Mouse (Mus musculus): Measurements from ENCODE around the gene Slc2a4. TPM values are rescaled to one million over a fixed set of nuclear protein-coding genes. Genes with fewer than 3 reads are reported as not detected.
A peak's percentile ranks its signal among the peaks of the same experiment; 100 is the strongest.

The Slc2a4 gene
- polyA plus RNA-seq (2015; fragmentation: Nextera tagmentation; extraction: Ambion mirVana): 17.3 and 22.1 TPM in 2 replicates

- Histone ChIP-seq H3K9ac (peak within 1 kb of the TSS; percentile 62), H3K4me1 (peaks cover 37% of the 10 kb centered on the region), H3K4me3 (replicated peaks) (peak within 1 kb of the TSS; percentile 63), H3K27me3 (peaks cover 12% of the 10 kb centered on the region), H3K36me3 (peaks cover 22% of the 10 kb centered on the region), H3K4me2 (peak within 1 kb of the TSS; percentile 69), H3K27ac (peak within 1 kb of the TSS; percentile 94), H3K9me3 (replicated peaks) (no peaks in the 10 kb centered on the region)
- under 1% methylated on average over 34 of the region's 34 CpGs for WGBS
- ATAC-seq (replicated peaks; ENCODE audit: low FRiP score): peak; percentile 93
Observed at GRCm38 (mm10) chr11:69948066-69948762, at the start of gene Slc2a4. TSS of gene Slc2a4 (minus strand) at chr11:69948188.

DNA sequence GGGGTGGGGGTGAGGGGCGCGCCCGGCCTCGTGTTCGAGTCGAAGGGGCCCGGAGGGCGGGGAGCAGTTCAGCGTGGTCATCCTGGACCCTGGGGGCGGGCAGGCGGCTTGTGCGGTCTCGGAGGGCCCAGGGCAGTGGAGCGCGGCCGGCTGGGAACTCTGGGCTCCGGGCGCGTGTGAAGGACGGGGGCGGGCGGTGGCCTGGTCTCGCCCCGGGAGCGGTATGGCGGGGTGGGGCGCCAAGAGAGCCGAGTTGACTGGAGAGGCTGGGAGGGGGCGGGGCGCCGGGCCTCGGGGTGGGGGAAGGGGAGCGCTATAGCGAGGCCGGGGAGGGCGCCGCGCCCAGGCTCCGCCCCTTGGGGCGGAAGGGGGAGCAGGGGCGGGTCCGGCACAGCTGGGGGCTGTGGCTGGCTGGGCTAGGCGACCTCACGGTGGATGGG is 49.1 kb upstream of the Slc2a4 start:
- Histone ChIP-seq H3K9ac (peak overlapping the region; percentile 95), H3K4me2 (peak overlapping the region; percentile 59), H3K27ac (peak overlapping the region; percentile 99), H3K9me3 (replicated peaks) (no peaks in the 10 kb centered on the region), H3K27me3 (no peaks in the 10 kb centered on the region), H3K36me3 (peaks cover 44% of the 10 kb centered on the region), H3K4me3 (replicated peaks) (peak overlapping the region; percentile 85), H3K4me1 (peaks cover 54% of the 10 kb centered on the region)
- WGBS: under 1% methylated on average over 41 of the region's 44 CpGs
- peak; percentile 72 for ATAC-seq (replicated peaks; ENCODE audit: low FRiP score)

- H3K4me3 ChIP-seq (replicated peaks): peak overlapping the region; percentile 85
- peak; percentile 8 for ATAC-seq (replicated peaks; ENCODE audit: low FRiP score)
- H3K27me3 ChIP-seq: no peaks in the 10 kb centered on the region
- under 1% methylated on average over 65 of the region's 66 CpGs for WGBS
- peaks cover 47% of the 10 kb centered on the region for H3K4me1 ChIP-seq
- H3K9me3 ChIP-seq (replicated peaks): no peaks in the 10 kb centered on the region
- peak overlapping the region; percentile 59 for H3K4me2 ChIP-seq
- peak overlapping the region; percentile 99 for H3K27ac ChIP-seq
- peak overlapping the region; percentile 95 for H3K9ac ChIP-seq
- peaks cover 44% of the 10 kb centered on the region for H3K36me3 ChIP-seq
Observed at GRCm38 (mm10) chr11:69996161-69997061, 48.4 kb upstream of the Slc2a4 start.

DNA sequence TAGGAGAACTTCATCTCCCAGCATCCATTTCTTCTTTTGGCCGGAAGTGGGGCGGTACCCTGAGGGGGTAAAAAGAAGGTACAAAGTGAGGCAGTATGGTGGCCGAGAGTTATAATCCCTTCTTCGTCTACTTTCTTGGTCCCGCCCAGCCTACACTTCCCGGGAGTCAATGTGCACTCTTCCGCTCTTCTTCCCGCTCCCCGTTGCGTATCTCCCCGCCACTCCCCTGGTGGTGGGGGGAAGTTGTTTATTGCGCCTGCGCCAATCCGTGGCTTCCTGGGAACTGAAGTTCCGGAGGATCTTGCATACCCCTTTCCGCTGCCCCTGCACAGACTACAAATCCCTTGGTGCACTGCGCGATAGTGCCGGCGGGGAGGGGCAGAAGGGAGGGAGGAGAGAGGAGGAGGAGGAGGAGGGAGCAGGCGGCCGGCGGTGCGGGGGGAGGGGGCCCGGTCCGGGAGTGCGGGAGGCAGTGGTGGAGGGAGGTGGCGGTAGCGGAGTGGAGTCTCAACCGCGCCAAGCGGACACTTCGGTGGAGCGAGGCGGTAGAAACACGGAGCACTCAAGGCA is 47.5 kb upstream of the Slc2a4 start, which contains the start of gene Phf23:
Phf23 (plus strand) TSS at position 387 of the 570 bp plus-strand sequence.
- no peaks in the 10 kb centered on the region for H3K27me3 ChIP-seq
- H3K4me3 ChIP-seq (replicated peaks): peak within 1 kb of the TSS; percentile 85
- ATAC-seq (replicated peaks; ENCODE audit: low FRiP score): peak; percentile 81
- WGBS: under 1% methylated on average over 36 of the region's 36 CpGs
- peaks cover 45% of the 10 kb centered on the region for H3K36me3 ChIP-seq
- H3K9me3 ChIP-seq (replicated peaks): no peaks in the 10 kb centered on the region
- H3K4me1 ChIP-seq: peaks cover 46% of the 10 kb centered on the region
- H3K4me2 ChIP-seq: peak within 1 kb of the TSS; percentile 59
- peak within 1 kb of the TSS; percentile 99 for H3K27ac ChIP-seq
- H3K9ac ChIP-seq: peak within 1 kb of the TSS; percentile 95

DNA sequence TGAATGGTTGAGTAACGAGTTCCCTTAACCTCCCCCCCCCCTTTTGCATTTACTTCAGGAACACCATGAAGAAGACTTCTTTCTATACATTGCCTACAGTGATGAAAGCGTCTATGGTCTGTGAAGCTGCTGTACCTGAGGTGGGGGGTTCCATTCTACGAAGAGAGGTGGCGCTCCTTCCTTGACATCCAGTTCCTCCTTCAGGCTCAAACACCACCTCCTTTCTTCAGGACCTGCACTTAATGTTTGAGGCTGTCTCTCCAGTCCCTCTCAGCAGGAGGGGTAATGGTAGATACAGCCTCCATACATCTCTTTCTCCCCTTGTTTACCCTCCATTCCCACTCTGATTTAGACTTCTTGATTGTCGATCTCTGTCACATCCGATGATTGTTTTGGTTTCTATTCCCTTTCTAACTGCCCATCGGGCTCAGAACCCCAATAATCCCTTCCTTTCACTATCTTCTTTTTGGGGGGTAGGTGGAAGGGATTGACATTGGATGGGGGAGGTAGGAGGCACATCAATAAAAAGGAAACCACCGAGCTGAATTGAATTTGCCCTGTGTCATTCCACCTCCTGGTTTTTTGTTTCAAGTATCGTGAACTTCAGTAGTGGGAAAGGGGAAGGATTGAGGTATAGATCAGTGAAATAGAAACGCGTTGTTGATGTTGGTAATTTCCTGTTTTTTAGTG is 46.6 kb upstream of the Slc2a4 start:
- Histone ChIP-seq H3K4me3 (replicated peaks) (peak overlapping the region; percentile 1; the same call in 1 of the 2 replicates), H3K9ac (no peak overlapping the region), H3K27me3 (no peaks in the 10 kb centered on the region), H3K4me2 (peak overlapping the region; percentile 59; the same call in 1 of the 2 replicates), H3K9me3 (replicated peaks) (no peaks in the 10 kb centered on the region), H3K4me1 (peaks cover 46% of the 10 kb centered on the region), H3K27ac (no peak overlapping the region), H3K36me3 (peaks cover 48% of the 10 kb centered on the region)
- 83% methylated on average over 11 of the region's 11 CpGs for WGBS
- no peak for ATAC-seq (replicated peaks; ENCODE audit: low FRiP score)

DNA sequence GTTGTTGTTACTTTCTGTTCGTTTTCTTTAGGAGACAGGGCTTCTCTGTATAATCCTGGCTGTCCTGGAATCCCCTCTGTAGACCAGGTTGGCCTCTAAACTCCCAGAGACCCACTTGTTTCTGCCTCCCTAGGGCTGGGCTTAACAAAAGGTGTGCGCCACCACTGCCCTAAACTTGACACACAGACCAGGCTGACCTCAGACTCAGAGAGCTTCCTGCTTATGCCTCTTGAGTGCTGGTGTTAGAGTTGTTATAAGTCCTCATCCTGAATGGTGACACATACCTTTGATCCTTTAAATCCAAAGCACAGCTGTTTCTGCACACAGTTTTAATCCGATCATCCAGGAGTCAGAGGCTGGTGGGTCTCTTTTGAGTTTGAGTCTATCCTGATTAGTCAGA is 44.9 kb upstream of the Slc2a4 start:
- no peaks in the 10 kb centered on the region for H3K27me3 ChIP-seq
- H3K4me2 ChIP-seq: peak overlapping the region; percentile 66
- peaks cover 48% of the 10 kb centered on the region for H3K36me3 ChIP-seq
- no peak overlapping the region for H3K27ac ChIP-seq
- no peaks in the 10 kb centered on the region for H3K9me3 ChIP-seq (replicated peaks)
- peaks cover 31% of the 10 kb centered on the region for H3K4me1 ChIP-seq
- peak overlapping the region; percentile 64; the same call in 1 of the 2 replicates for H3K9ac ChIP-seq
- ATAC-seq (replicated peaks; ENCODE audit: low FRiP score): no peak
- 86% methylated on average over 3 of the region's 3 CpGs for WGBS
- peak overlapping the region; percentile 59 for H3K4me3 ChIP-seq (replicated peaks)

GRCm38 (mm10) chr11:69992396-69992795 is 44.4 kb upstream of the Slc2a4 start:
- ATAC-seq (replicated peaks; ENCODE audit: low FRiP score): no peak
- peak overlapping the region; percentile 64 for H3K9ac ChIP-seq
- 77% methylated on average over 10 of the region's 10 CpGs for WGBS

GRCm38 (mm10) chr11:69991711-69992110 is 43.7 kb upstream of the Slc2a4 start:
- Histone ChIP-seq H3K27me3 (no peaks in the 10 kb centered on the region), H3K4me3 (replicated peaks) (peak overlapping the region; percentile 59), H3K9me3 (replicated peaks) (no peaks in the 10 kb centered on the region), H3K4me1 (peaks cover 24% of the 10 kb centered on the region), H3K4me2 (peak overlapping the region; percentile 66), H3K36me3 (peaks cover 57% of the 10 kb centered on the region), H3K9ac (peak overlapping the region; percentile 64), H3K27ac (peak overlapping the region; percentile 95)
- under 1% methylated on average over 15 of the region's 15 CpGs for WGBS
- 0 out of 2 replicates have a peak, but pooled peaks have one; percentile 3 for ATAC-seq (replicated peaks; ENCODE audit: low FRiP score)

More at GRCm38 (mm10) chr11:69992396-69992795, 44.4 kb upstream of the Slc2a4 start:
- Histone ChIP-seq H3K4me1 (peaks cover 26% of the 10 kb centered on the region), H3K4me2 (peak overlapping the region; percentile 66), H3K27me3 (no peaks in the 10 kb centered on the region), H3K9me3 (replicated peaks) (no peaks in the 10 kb centered on the region), H3K27ac (no peak overlapping the region), H3K36me3 (peaks cover 50% of the 10 kb centered on the region), H3K4me3 (replicated peaks) (peak overlapping the region; percentile 59)

DNA sequence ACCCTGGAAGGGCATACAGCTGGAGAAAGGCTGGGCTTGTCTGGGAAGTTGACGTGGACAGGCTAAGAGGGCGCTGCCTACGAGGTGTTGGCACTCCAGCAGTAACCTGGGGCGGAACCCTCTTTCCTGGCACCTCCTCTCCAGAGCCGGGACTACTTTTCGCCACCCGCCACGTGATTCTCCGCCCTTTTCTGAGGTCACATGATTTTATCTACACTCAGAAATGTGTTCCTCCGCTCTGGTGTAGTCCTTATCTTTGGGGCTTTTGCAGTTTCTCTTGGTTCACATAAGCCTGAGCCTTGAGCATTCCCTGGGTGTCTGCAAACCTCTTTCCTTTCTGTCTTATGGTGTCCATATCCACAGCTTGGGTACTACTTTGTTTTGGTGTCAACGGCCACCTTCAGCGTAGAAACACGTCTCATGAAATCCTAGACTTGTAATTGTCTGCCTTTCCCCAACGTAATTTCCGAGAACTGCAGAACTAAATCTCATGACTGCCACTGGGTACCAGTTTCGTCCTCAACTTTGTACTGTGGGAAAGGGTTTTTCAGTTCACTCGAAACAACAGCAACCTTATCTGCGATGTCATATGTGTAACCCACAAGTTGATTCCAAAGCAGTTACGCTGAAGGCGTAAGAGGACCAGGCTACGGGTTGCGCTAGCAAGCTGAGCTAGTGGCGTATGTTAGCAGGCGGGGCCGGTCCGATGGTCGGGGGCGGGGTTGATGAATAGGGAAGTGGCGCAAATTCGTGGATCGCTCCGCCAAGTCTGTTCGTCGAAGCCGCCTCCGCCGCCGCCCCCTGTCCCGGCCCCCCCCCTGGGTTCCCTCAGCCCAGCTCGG is 43.1 kb upstream of the Slc2a4 start, which contains the start of gene Gabarap:
Gabarap (plus strand) TSS at position 294 of the 842 bp plus-strand sequence.
- under 1% methylated on average over 40 of the region's 40 CpGs for WGBS
- Histone ChIP-seq H3K9me3 (replicated peaks) (no peaks in the 10 kb centered on the region), H3K4me1 (peaks cover 24% of the 10 kb centered on the region), H3K4me2 (peak within 1 kb of the TSS; percentile 66), H3K27ac (peak within 1 kb of the TSS; percentile 95), H3K9ac (peak within 1 kb of the TSS; percentile 64), H3K36me3 (peaks cover 63% of the 10 kb centered on the region), H3K27me3 (no peaks in the 10 kb centered on the region), H3K4me3 (replicated peaks) (peak within 1 kb of the TSS; percentile 59)
- peak; percentile 78 for ATAC-seq (replicated peaks; ENCODE audit: low FRiP score)

- no peak for ATAC-seq (replicated peaks; ENCODE audit: low FRiP score)
- Histone ChIP-seq H3K4me3 (replicated peaks) (no peak overlapping the region; the same call in 1 of the 2 replicates), H3K27ac (peak overlapping the region; percentile 95), H3K4me1 (peaks cover 24% of the 10 kb centered on the region), H3K36me3 (peaks cover 74% of the 10 kb centered on the region), H3K4me2 (no peak overlapping the region), H3K9ac (peak overlapping the region; percentile 64; the same call in 1 of the 2 replicates), H3K27me3 (no peaks in the 10 kb centered on the region), H3K9me3 (replicated peaks) (no peaks in the 10 kb centered on the region)
- WGBS: 87% methylated on average over 8 of the region's 8 CpGs
Observed at GRCm38 (mm10) chr11:69989949-69990348, 42.0 kb upstream of the Slc2a4 start.

Measured in kidney, embryonic 15.5 days (tissue).